Mouse (Mus musculus) ES-Bruce4 (cell line): Measurements from ENCODE around the gene Ttc13.

Experiments used
- CTCF ChIP-seq: IDR thresholded peaks from one replicate; pipeline ENCODE4 v1.8.1; 2011; ENCODE audit warnings: low read depth, low read length
- EP300 ChIP-seq: IDR thresholded peaks from 2 replicates; pipeline ENCODE4 v1.6.1; 2011; ENCODE audit warnings: low read depth, low read length; ENCODE audit not compliant: insufficient read depth
- POLR2A ChIP-seq: IDR thresholded peaks from one replicate; pipeline ENCODE4 v1.8.1; 2011; ENCODE audit warnings: low read length; ENCODE audit not compliant: insufficient read depth

DNA sequence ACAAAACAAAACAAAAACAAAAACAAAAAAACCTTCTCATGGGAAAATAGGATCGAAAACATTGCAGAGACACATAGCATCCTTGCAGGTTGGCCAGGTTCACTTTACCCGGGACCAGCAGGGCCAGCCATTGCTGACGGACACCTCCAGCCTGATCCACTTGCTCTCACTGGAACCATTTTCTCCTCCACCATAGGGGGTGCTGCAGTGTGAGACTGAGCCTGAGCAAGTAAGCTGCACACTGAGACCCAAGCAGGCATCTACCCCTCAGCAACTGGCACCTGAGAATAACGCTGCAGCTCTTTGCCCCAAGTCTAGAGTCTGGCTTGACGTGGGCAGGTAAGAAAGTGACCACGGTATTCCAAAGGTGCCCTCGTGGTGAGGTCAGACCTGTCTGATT lies 1.6 kb downstream of the Ttc13 start:
- TF ChIP-seq CTCF, result peak; percentile 40
- TF ChIP-seq POLR2A, result no peak
- no peak for TF ChIP-seq EP300
